Mouse (Mus musculus): Measurements from ENCODE around the gene Jazf1. TPM values are rescaled to one million over a fixed set of nuclear protein-coding genes. Genes with fewer than 3 reads are reported as not detected.

Gene Jazf1
- total and polyA plus RNA-seq, 3 experiments, result 0.42 to 1.7 (median 0.75) TPM

DNA sequence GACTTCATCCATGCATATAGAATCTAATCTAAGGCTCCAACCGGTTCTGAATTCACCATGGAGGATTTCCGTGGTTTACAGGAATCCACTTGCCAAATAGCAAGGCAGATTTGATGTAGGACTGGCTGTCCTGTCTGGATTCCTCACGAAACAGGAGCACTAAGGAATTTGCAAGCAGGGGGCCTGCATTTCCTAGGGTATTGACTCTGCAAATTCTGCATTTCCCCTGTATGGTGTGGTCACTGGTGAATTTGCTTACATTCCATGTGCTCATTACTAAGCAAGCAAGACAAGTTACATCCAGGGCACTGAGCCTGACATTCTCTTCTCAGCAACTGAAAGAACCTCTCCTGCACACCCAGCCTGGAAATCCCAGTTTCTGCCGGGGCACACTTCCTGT lies 18.4 kb upstream of the Jazf1 start:
- dilution Hi-C loops (cut with MboI; ENCODE audit: extremely low pct_ligation_motif_present, extremely low pct_unique_long_range_greater_than_20kb, low sequenced_read_pairs) (no loop called here), in situ Hi-C loops (cut with MboI; ENCODE audit: low pct_ligation_motif_present, low pct_unique_long_range_greater_than_20kb, low sequenced_read_pairs) (no loop called here)
- Histone ChIP-seq H3K79me2 (replicated peaks; ENCODE audit: control insufficient read depth, extremely low read depth, insufficient read depth, poor library complexity, severe bottlenecking) (no peaks in the 10 kb centered on the region), H3K9ac (ENCODE audit: insufficient read depth, low read depth) (no peak overlapping the region), H3K27ac (ENCODE audit: insufficient read depth, low read depth) (no peak overlapping the region), H3K36me3 (replicated peaks in 1 of 2; ENCODE audit: control insufficient read depth in 1 of 2, insufficient read depth in 1 of 2, low read length in 1 of 2) (no peaks in the 10 kb centered on the region), H3K9me3 (replicated peaks; ENCODE audit: low read length) (no peaks in the 10 kb centered on the region), H3K4me1 (ENCODE audit: control insufficient read depth in 1 of 2, insufficient read depth in 2 of 2) (no peaks in the 10 kb centered on the region), H3K27me3 (replicated peaks) (no peaks in the 10 kb centered on the region), H3K4me3 (replicated peaks in 1 of 3; ENCODE audit: low read depth in 2 of 3, low read length in 2 of 3, poor library complexity in 1 of 3) (no peak overlapping the region), H3K4me2 (ENCODE audit: insufficient read depth, low read depth, poor library complexity, severe bottlenecking) (no peak overlapping the region)
- DNase-seq (ENCODE audit: extremely low read depth), result no peak
- TF ChIP-seq POLR2AphosphoS2 (IDR thresholded peaks at IDR 0.05; ENCODE audit: low read depth, low read length), result no peak
- no peak for TF ChIP-seq ZNF384 (IDR thresholded peaks at IDR 0.05; ENCODE audit: low read depth, low read length)
- no peak for TF ChIP-seq PAX5 (IDR thresholded peaks at IDR 0.05; ENCODE audit: low read length)
- no peak for TF ChIP-seq CHD2 (IDR thresholded peaks at IDR 0.05; ENCODE audit: low read length)
- TF ChIP-seq MAX (IDR thresholded peaks at IDR 0.05; ENCODE audit: low read length), result no peak
- TF ChIP-seq MEF2A (IDR thresholded peaks at IDR 0.05; ENCODE audit: borderline replicate concordance, low read depth, low read length), result no peak
- TF ChIP-seq UBTF (IDR thresholded peaks at IDR 0.05; ENCODE audit: low read depth, low read length), result no peak
- no peak for TF ChIP-seq E2F4 (IDR thresholded peaks at IDR 0.05; ENCODE audit: insufficient replicate concordance, low read depth, low read length)
- no peak for TF ChIP-seq MAZ (IDR thresholded peaks at IDR 0.05; ENCODE audit: low read depth, low read length)
- no peak for TF ChIP-seq ELF1 (IDR thresholded peaks at IDR 0.05; ENCODE audit: low read depth, low read length)
- TF ChIP-seq NRF1 (IDR thresholded peaks at IDR 0.05; ENCODE audit: low read depth, low read length), result no peak
- TF ChIP-seq TBP (conservative IDR thresholded peaks at IDR 0.05; ENCODE audit: low read depth, low read length), result no peak
- no peak for TF ChIP-seq GABPA (IDR thresholded peaks at IDR 0.05; ENCODE audit: insufficient replicate concordance, low read depth, low read length)
- TF ChIP-seq HCFC1 (IDR thresholded peaks at IDR 0.05; ENCODE audit: low read depth, low read length), result no peak
- TF ChIP-seq RAD21 (IDR thresholded peaks at IDR 0.05; ENCODE audit: low read depth, low read length), result no peak
- TF ChIP-seq TCF12 (IDR thresholded peaks at IDR 0.05; ENCODE audit: low read depth, low read length), result no peak
- no peak for TF ChIP-seq RCOR1 (conservative IDR thresholded peaks at IDR 0.05; ENCODE audit: low read depth, low read length)
- TF ChIP-seq SMC3 (IDR thresholded peaks at IDR 0.05; ENCODE audit: low read depth, low read length), result no peak

DNA sequence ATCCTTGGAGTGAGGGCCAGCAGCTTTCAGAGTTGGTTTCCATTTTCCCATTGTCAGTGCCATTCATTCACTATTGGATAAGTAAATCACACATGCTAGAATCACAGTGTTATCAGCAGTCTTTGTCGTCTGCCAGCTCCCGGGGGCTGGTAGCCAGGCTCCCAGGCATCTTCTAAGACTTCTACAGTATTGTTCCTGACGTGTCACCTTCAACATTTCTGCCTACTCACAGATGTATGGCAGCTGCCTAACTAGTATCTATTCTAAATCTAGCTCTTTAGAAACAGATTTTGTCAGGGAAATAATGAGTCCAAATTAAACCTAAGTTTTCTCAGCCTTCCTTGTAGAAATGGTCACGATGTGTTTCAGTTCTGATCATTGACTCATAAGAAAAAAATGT lies 12.8 kb upstream of the Jazf1 start:
- Histone ChIP-seq H3K9me3 (replicated peaks; ENCODE audit: low read length) (no peaks in the 10 kb centered on the region), H3K4me1 (ENCODE audit: control insufficient read depth in 1 of 2, insufficient read depth in 2 of 2) (no peaks in the 10 kb centered on the region), H3K27me3 (replicated peaks) (no peaks in the 10 kb centered on the region), H3K4me2 (ENCODE audit: insufficient read depth, low read depth, poor library complexity, severe bottlenecking) (no peak overlapping the region), H3K4me3 (replicated peaks in 1 of 3; ENCODE audit: low read depth in 2 of 3, low read length in 2 of 3, poor library complexity in 1 of 3) (no peak overlapping the region), H3K36me3 (replicated peaks in 1 of 2; ENCODE audit: control insufficient read depth in 1 of 2, insufficient read depth in 1 of 2, low read length in 1 of 2) (no peaks in the 10 kb centered on the region), H3K27ac (ENCODE audit: insufficient read depth, low read depth) (no peak overlapping the region), H3K9ac (ENCODE audit: insufficient read depth, low read depth) (no peak overlapping the region), H3K79me2 (replicated peaks; ENCODE audit: control insufficient read depth, extremely low read depth, insufficient read depth, poor library complexity, severe bottlenecking) (no peaks in the 10 kb centered on the region)
- TF ChIP-seq RAD21 (IDR thresholded peaks at IDR 0.05; ENCODE audit: low read depth, low read length) (no peak), USF1 (IDR thresholded peaks at IDR 0.05; ENCODE audit: low read depth, low read length) (no peak)
- dilution Hi-C loops (cut with MboI; ENCODE audit: extremely low pct_ligation_motif_present, extremely low pct_unique_long_range_greater_than_20kb, low sequenced_read_pairs), result no loop called here
- no peak for DNase-seq (ENCODE audit: extremely low read depth)
- in situ Hi-C loops (cut with MboI; ENCODE audit: low pct_ligation_motif_present, low pct_unique_long_range_greater_than_20kb, low sequenced_read_pairs), result no loop called here
